Mouse (Mus musculus) kidney, postnatal 0 days (tissue): ENCODE data around the gene Mindy3. TPM values are rescaled to one million over a fixed set of nuclear protein-coding genes. Genes with fewer than 3 reads are reported as not detected.

Source experiments
- ATAC-seq: fragments of 200-750 bp; cut with Nextera tagmentation; replicated peaks from 2 replicates; pipeline ENCODE4 v1.8.0; 2017; ENCODE audit warnings: low read depth, moderate number of reproducible peaks, moderate TSS enrichment, moderate library complexity; ENCODE audit not compliant: low FRiP score
- DNase-seq: peaks from one replicate; pipeline ENCODE4 v3.0.0-alpha.2; 2016; ENCODE audit warnings: low spot score
- H3K27ac ChIP-seq: fragments of 300-500 bp; sonication (generic); 2 replicates; pipeline ENCODE4 v1.5.1; 2014; ENCODE audit warnings: mild to moderate bottlenecking
- H3K27me3 ChIP-seq: fragments of 300-500 bp; sonication (generic); 2 replicates; pipeline ENCODE4 v1.6.1; 2014; ENCODE audit warnings: low read length, mixed read lengths; ENCODE audit not compliant: insufficient read depth
- H3K36me3 ChIP-seq: fragments of 300-500 bp; sonication (generic); 2 replicates; pipeline ENCODE4 v1.6.1; 2014; ENCODE audit warnings: low read length, mixed read lengths; ENCODE audit not compliant: insufficient read depth
- H3K4me1 ChIP-seq: fragments of 300-500 bp; sonication (generic); replicated peaks from 2 replicates; pipeline ENCODE4 v1.6.1; 2014; ENCODE audit warnings: antibody characterized with exemption, low read length, mixed read lengths; ENCODE audit not compliant: insufficient read depth
- H3K4me2 ChIP-seq: fragments of 300-500 bp; sonication (generic); 2 replicates; pipeline ENCODE4 v1.6.1; 2014; ENCODE audit warnings: mild to moderate bottlenecking, low read length, moderate library complexity, mixed read lengths
- H3K4me3 ChIP-seq: fragments of 300-500 bp; sonication (generic); replicated peaks from 2 replicates; pipeline ENCODE4 v1.5.1; 2014; ENCODE audit warnings: low read depth, low read length
- H3K9ac ChIP-seq: fragments of 300-500 bp; sonication (generic); 2 replicates; pipeline ENCODE4 v1.6.1; 2014; ENCODE audit warnings: low read depth, low read length
- H3K9me3 ChIP-seq: fragments of 300-500 bp; sonication (generic); replicated peaks from 2 replicates; pipeline ENCODE4 v1.6.1; 2016; ENCODE audit warnings: low read length, inconsistent platforms, mixed read lengths
- CTCF ChIP-seq: IDR thresholded peaks from 2 replicates; pipeline ENCODE4 v1.5.1; 2016; ENCODE audit warnings: antibody characterized with exemption, low read depth, mild to moderate bottlenecking, moderate library complexity
- WGBS: fragments of 180-500 bp; shearing (Covaris S2); extraction: QIAGEN DNeasy Blood & Tissue Kit; methylation state at CpG from one replicate; pipeline ENCODE4 v1.1.7; 2014; 5-methylcytosine and 5-hydroxymethylcytosine counted together
- polyA plus RNA-seq: library from polyadenylated mRNA; unstranded; fragments of >200 nt; fragmentation: Nextera tagmentation; extraction: Ambion mirVana; gene quantifications from 2 replicates; pipeline ENCODE4 v1.2.1, GENCODE M21; 2015

The Mindy3 gene
- polyA plus RNA-seq, 1 experiment from 2014 or later, result 39.5 TPM

DNA sequence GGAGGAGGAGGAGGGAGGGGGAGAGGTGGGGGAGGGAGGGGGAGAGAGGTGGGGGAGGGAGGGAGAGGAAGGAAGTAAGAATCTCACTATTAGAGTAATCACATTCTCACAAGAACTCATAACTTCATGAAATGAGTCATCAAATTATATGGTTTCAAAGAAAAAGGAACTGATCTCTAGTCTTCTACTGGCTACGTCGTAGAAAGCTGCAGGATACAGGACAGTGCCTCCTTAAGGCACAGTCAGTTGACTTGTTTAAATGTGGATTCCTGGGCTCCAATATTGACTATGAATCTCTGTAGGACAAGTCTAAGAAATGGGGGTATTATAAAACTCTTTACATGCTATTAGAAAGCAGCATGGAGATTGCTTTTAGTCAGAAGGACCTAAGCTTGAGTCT is 12.5 kb downstream of the Mindy3 start:
- no peak for ATAC-seq
- Histone ChIP-seq H3K4me1 (no peaks in the 10 kb centered on the region; the same call in 1 of the 2 replicates), H3K9me3 (no peaks in the 10 kb centered on the region), H3K27ac (no peak overlapping the region), H3K4me2 (no peak overlapping the region), H3K36me3 (no peaks in the 10 kb centered on the region), H3K9ac (no peak overlapping the region), H3K27me3 (no peaks in the 10 kb centered on the region), H3K4me3 (no peak overlapping the region)
- WGBS, result 82% methylated on average over 2 of the region's 2 CpGs
- TF ChIP-seq CTCF, result no peak
- DNase-seq, result no peak

DNA sequence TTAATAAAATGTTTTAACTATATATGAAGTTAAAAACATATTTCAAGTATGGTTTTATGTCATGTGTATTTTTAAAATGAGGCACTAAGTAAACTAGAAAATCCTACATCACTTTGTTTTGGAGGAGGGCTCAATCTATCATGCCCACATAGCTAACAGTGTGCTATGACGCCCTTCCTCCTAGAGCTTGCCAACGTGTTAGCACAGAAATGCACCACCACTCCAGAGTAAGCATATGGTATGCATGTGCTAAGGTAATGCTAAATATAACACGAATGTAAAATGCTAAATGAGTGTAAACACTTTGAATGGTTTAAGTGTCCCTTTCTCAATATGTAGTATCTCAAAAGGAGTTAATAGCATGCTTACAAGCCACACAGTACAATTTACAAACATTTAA is 16.8 kb downstream of the Mindy3 start:
- no peak overlapping the region for H3K4me3 ChIP-seq
- H3K27me3 ChIP-seq, result no peaks in the 10 kb centered on the region
- no peak overlapping the region for H3K4me2 ChIP-seq
- no peak for TF ChIP-seq CTCF
- H3K9me3 ChIP-seq, result no peaks in the 10 kb centered on the region
- no peaks in the 10 kb centered on the region for H3K4me1 ChIP-seq
- DNase-seq (no peak), ATAC-seq (no peak)
- H3K36me3 ChIP-seq, result no peaks in the 10 kb centered on the region
- H3K27ac ChIP-seq, result no peak overlapping the region
- 84% methylated on average over 3 of the region's 3 CpGs for WGBS
- H3K9ac ChIP-seq, result no peak overlapping the region

- Histone ChIP-seq H3K4me1 (no peaks in the 10 kb centered on the region), H3K27ac (no peak overlapping the region), H3K4me3 (no peak overlapping the region), H3K9me3 (no peaks in the 10 kb centered on the region), H3K36me3 (no peaks in the 10 kb centered on the region), H3K27me3 (no peaks in the 10 kb centered on the region), H3K4me2 (no peak overlapping the region), H3K9ac (no peak overlapping the region)
- 95% methylated on average over 1 of the region's 1 CpGs for WGBS
- TF ChIP-seq CTCF, result no peak
- DNase-seq, result no peak
- ATAC-seq, result no peak
Observed at GRCm38 (mm10) chr2:12401137-12401536, 18.1 kb downstream of the Mindy3 start.

- TF ChIP-seq CTCF, result peak; percentile 97
- no peak overlapping the region for H3K27ac ChIP-seq
- 39% methylated on average over 1 of the region's 1 CpGs for WGBS
- no peak for ATAC-seq
- peaks cover 4% of the 10 kb centered on the region; the same call in 1 of the 2 replicates for H3K36me3 ChIP-seq
- no peak overlapping the region for H3K4me3 ChIP-seq
- H3K27me3 ChIP-seq, result no peaks in the 10 kb centered on the region
- DNase-seq, result peak; percentile 88
- no peaks in the 10 kb centered on the region for H3K4me1 ChIP-seq
- no peaks in the 10 kb centered on the region for H3K9me3 ChIP-seq
- no peak overlapping the region for H3K9ac ChIP-seq
- H3K4me2 ChIP-seq, result no peak overlapping the region
Observed at GRCm38 (mm10) chr2:12389028-12389427, 30.2 kb downstream of the Mindy3 start.

GRCm38 (mm10) chr2:12388569-12388968 is 30.7 kb downstream of the Mindy3 start:
- no peak for ATAC-seq
- H3K4me3 ChIP-seq, result no peak overlapping the region
- H3K27ac ChIP-seq, result no peak overlapping the region
- peaks cover 4% of the 10 kb centered on the region; the same call in 1 of the 2 replicates for H3K36me3 ChIP-seq
- no peak overlapping the region for H3K4me2 ChIP-seq
- no peaks in the 10 kb centered on the region for H3K9me3 ChIP-seq
- DNase-seq, result no peak
- WGBS, result 98% methylated on average over 4 of the region's 4 CpGs
- no peaks in the 10 kb centered on the region for H3K4me1 ChIP-seq
- no peak for TF ChIP-seq CTCF
- no peak overlapping the region for H3K9ac ChIP-seq
- no peaks in the 10 kb centered on the region for H3K27me3 ChIP-seq

DNA sequence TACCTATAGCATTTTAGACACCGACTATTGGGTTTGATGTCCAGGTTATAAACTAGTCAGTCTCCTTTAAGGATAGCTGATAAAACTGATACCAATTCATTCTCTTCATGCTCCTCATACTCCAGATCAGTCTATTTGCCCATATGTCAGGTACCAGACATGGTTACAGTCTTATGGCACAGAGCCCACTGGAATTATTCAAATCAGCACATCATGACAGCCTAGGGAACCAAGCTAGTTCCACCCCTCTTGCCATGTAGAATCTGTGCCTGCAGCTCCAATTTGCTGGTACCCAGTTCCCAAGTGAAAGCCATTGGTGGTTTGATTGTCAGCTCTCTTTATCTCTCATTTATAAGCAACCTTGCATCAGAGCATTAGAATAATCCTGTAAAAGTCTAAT is 34.9 kb downstream of the Mindy3 start:
- no peak for ATAC-seq
- no peaks in the 10 kb centered on the region for H3K27me3 ChIP-seq
- no peak overlapping the region for H3K4me2 ChIP-seq
- 100% methylated on average over 1 of the region's 1 CpGs for WGBS
- H3K9me3 ChIP-seq, result no peaks in the 10 kb centered on the region
- H3K27ac ChIP-seq, result no peak overlapping the region
- peaks cover 4% of the 10 kb centered on the region; the same call in 1 of the 2 replicates for H3K36me3 ChIP-seq
- no peaks in the 10 kb centered on the region; the same call in 1 of the 2 replicates for H3K4me1 ChIP-seq
- no peak overlapping the region for H3K4me3 ChIP-seq
- no peak overlapping the region for H3K9ac ChIP-seq
- TF ChIP-seq CTCF, result no peak
- DNase-seq, result no peak

- TF ChIP-seq CTCF, result no peak
- H3K27me3 ChIP-seq, result no peaks in the 10 kb centered on the region
- 64% methylated on average over 4 of the region's 4 CpGs for WGBS
- no peak overlapping the region for H3K27ac ChIP-seq
- H3K9me3 ChIP-seq, result no peaks in the 10 kb centered on the region
- no peak overlapping the region for H3K9ac ChIP-seq
- DNase-seq, result no peak
- H3K4me1 ChIP-seq, result no peaks in the 10 kb centered on the region; the same call in 1 of the 2 replicates
- H3K36me3 ChIP-seq, result peaks cover 4% of the 10 kb centered on the region; the same call in 1 of the 2 replicates
- no peak overlapping the region for H3K4me2 ChIP-seq
- no peak for ATAC-seq
- H3K4me3 ChIP-seq, result no peak overlapping the region
Observed at GRCm38 (mm10) chr2:12382650-12383049, 36.6 kb downstream of the Mindy3 start.
